Mouse (Mus musculus) heart, embryonic 11.5 days (tissue): ENCODE data around the gene Synj2bp. TPM values are rescaled to one million over a fixed set of nuclear protein-coding genes. Genes with fewer than 3 reads are reported as not detected.
"Not testable (repeated sequence)": the region's sequence is repeated elsewhere in the genome, so short reads cannot be mapped to it uniquely, and the experiment has no call there.

ENCODE experiments used
- ATAC-seq: fragments of 200-750 bp; cut with Nextera tagmentation; replicated peaks from 2 replicates; pipeline ENCODE4 v1.8.0; 2017; ENCODE audit warnings: moderate library complexity; ENCODE audit not compliant: insufficient number of reproducible peaks, low FRiP score, low TSS enrichment
- H3K27ac ChIP-seq: fragments of 300-500 bp; sonication (generic); 2 replicates; pipeline ENCODE4 v1.5.1; 2014; ENCODE audit warnings: mild to moderate bottlenecking, low read depth, low read length
- H3K27me3 ChIP-seq: fragments of 300-500 bp; sonication (generic); 2 replicates; pipeline ENCODE4 v1.6.1; 2014; ENCODE audit warnings: mild to moderate bottlenecking, low read length, mixed read lengths; ENCODE audit not compliant: control insufficient read depth, insufficient read depth
- H3K36me3 ChIP-seq: fragments of 300-500 bp; sonication (generic); 2 replicates; pipeline ENCODE4 v1.6.1; 2014; ENCODE audit warnings: mild to moderate bottlenecking, low read length, moderate library complexity, mixed read lengths; ENCODE audit not compliant: control insufficient read depth, insufficient read depth
- H3K4me1 ChIP-seq: fragments of 300-500 bp; sonication (generic); 2 replicates; pipeline ENCODE4 v1.6.1; 2014; ENCODE audit warnings: low read length; ENCODE audit not compliant: control insufficient read depth, insufficient read depth
- H3K4me2 ChIP-seq: fragments of 300-500 bp; sonication (generic); 2 replicates; pipeline ENCODE4 v1.6.1; 2014; ENCODE audit warnings: mild to moderate bottlenecking, moderate library complexity
- H3K4me3 ChIP-seq: fragments of 300-500 bp; sonication (generic); 2 replicates; pipeline ENCODE4 v1.5.1; 2014; ENCODE audit warnings: low read depth, low read length
- H3K9ac ChIP-seq: fragments of 300-500 bp; sonication (generic); 2 replicates; pipeline ENCODE4 v1.6.1; 2014; ENCODE audit warnings: mild to moderate bottlenecking, low read depth, low read length, moderate library complexity
- H3K9me3 ChIP-seq: fragments of 300-500 bp; sonication (generic); replicated peaks from 2 replicates; pipeline ENCODE4 v1.6.1; 2016; ENCODE audit warnings: low read length; ENCODE audit not compliant: control insufficient read depth
- WGBS: fragments of 180-500 bp; shearing (Covaris S2); extraction: QIAGEN DNeasy Blood & Tissue Kit; methylation state at CpG from one replicate; pipeline ENCODE4 v1.1.7; 2014; ENCODE audit not compliant: insufficient replicate concordance; 5-methylcytosine and 5-hydroxymethylcytosine counted together
- polyA plus RNA-seq: library from polyadenylated mRNA; unstranded; fragments of >200 nt; fragmentation: Nextera tagmentation; extraction: Ambion mirVana; gene quantifications from 2 replicates; pipeline ENCODE4 v1.2.1, GENCODE M21; 2014

Gene Synj2bp
- polyA plus RNA-seq, 1 experiment from 2014 or later, result 40.0 TPM

- Histone ChIP-seq H3K4me1 (no peaks in the 10 kb centered on the region), H3K27me3 (no peaks in the 10 kb centered on the region), H3K4me3 (no peak overlapping the region), H3K4me2 (no peak overlapping the region), H3K9ac (no peak overlapping the region), H3K27ac (no peak overlapping the region), H3K9me3 (no peaks in the 10 kb centered on the region), H3K36me3 (no peaks in the 10 kb centered on the region)
- no peak for ATAC-seq
- WGBS, result 94% methylated on average over 5 of the region's 5 CpGs
Measured at GRCm38 (mm10) chr12:81490491-81490890, 42.2 kb downstream of the Synj2bp start.

- Histone ChIP-seq H3K4me2 (peak overlapping the region; percentile 57), H3K9me3 (no peaks in the 10 kb centered on the region), H3K27ac (no peak overlapping the region; the same call in 1 of the 2 replicates), H3K4me3 (peak overlapping the region; percentile 63), H3K27me3 (no peaks in the 10 kb centered on the region), H3K4me1 (no peaks in the 10 kb centered on the region), H3K9ac (no peak overlapping the region), H3K36me3 (no peaks in the 10 kb centered on the region)
- 40% methylated on average over 6 of the region's 6 CpGs for WGBS
- ATAC-seq, result no peak
Measured at GRCm38 (mm10) chr12:81485311-81485710, 47.4 kb downstream of the Synj2bp start.

GRCm38 (mm10) chr12:81484727-81485191 is 48.0 kb downstream of the Synj2bp start, which contains the start of gene Cox16:
TSS of gene Cox16 (minus strand) at chr12:81485127.
- Histone ChIP-seq H3K4me3 (peak within 1 kb of the TSS; percentile 63), H3K4me1 (no peaks in the 10 kb centered on the region), H3K27me3 (no peaks in the 10 kb centered on the region), H3K9me3 (no peaks in the 10 kb centered on the region), H3K9ac (peak within 1 kb of the TSS; percentile 72), H3K36me3 (no peaks in the 10 kb centered on the region), H3K4me2 (peak within 1 kb of the TSS; percentile 57), H3K27ac (peak within 1 kb of the TSS; percentile 88)
- ATAC-seq, result peak; percentile 93
- 0% methylated on average over 31 of the region's 31 CpGs for WGBS

- WGBS, result 2% methylated on average over 7 of the region's 7 CpGs
- Histone ChIP-seq H3K27me3 (no peaks in the 10 kb centered on the region), H3K9ac (peak overlapping the region; percentile 72), H3K36me3 (no peaks in the 10 kb centered on the region), H3K4me2 (peak overlapping the region; percentile 57), H3K27ac (peak overlapping the region; percentile 88), H3K4me3 (peak overlapping the region; percentile 63), H3K4me1 (no peaks in the 10 kb centered on the region), H3K9me3 (no peaks in the 10 kb centered on the region)
- no peak for ATAC-seq
Measured at GRCm38 (mm10) chr12:81484212-81484611, 48.5 kb downstream of the Synj2bp start.

GRCm38 (mm10) chr12:81483656-81484055 is 49.1 kb downstream of the Synj2bp start:
- H3K9me3 ChIP-seq, result no peaks in the 10 kb centered on the region
- WGBS, result 29% methylated on average over 17 of the region's 17 CpGs
- peak overlapping the region; percentile 63 for H3K4me3 ChIP-seq
- H3K27ac ChIP-seq, result no peak overlapping the region
- no peaks in the 10 kb centered on the region for H3K4me1 ChIP-seq
- H3K4me2 ChIP-seq, result peak overlapping the region; percentile 57
- ATAC-seq, result 0 out of 2 replicates have a peak, but pooled peaks have one; percentile 52
- no peaks in the 10 kb centered on the region for H3K36me3 ChIP-seq
- H3K9ac ChIP-seq, result no peak overlapping the region
- H3K27me3 ChIP-seq, result no peaks in the 10 kb centered on the region

- not testable (repeated sequence) for H3K4me1 ChIP-seq, H3K9me3 ChIP-seq, H3K27ac ChIP-seq, H3K4me3 ChIP-seq, H3K36me3 ChIP-seq, ATAC-seq, H3K4me2 ChIP-seq, H3K9ac ChIP-seq, H3K27me3 ChIP-seq
- WGBS, result 91% methylated on average over 7 of the region's 7 CpGs
Measured at GRCm38 (mm10) chr12:81459051-81459450, 73.7 kb downstream of the Synj2bp start.

Other genes with a start within 250 kb of the Synj2bp start
- 0.16 and 0.42 TPM in 2 replicates for gene Slc8a3, start 199.7 kb downstream of the Synj2bp start, polyA plus RNA-seq
- 0.15 and 0.36 TPM in 2 replicates for gene Gm4787, start 153.4 kb downstream of the Synj2bp start, polyA plus RNA-seq
- 0.66 and 0.96 TPM in 2 replicates for gene Adam4, start 111.0 kb downstream of the Synj2bp start, polyA plus RNA-seq
- 93.4 and 109 TPM in 2 replicates for gene Cox16, start 47.8 kb downstream of the Synj2bp start, polyA plus RNA-seq
- gene Gm20498, start within 50 bp of the Synj2bp start, polyA plus RNA-seq, result 32.9 and 36.3 TPM in 2 replicates
- 0.27 and 0.31 TPM in 2 replicates for gene Adam21, start 35.6 kb upstream of the Synj2bp start, polyA plus RNA-seq
- 70.7 and 76.5 TPM in 2 replicates for gene Med6, start 62.1 kb upstream of the Synj2bp start, polyA plus RNA-seq
- gene Ttc9, start 98.3 kb upstream of the Synj2bp start, polyA plus RNA-seq, result 0.77 and 1.2 TPM in 2 replicates
- gene Map3k9, start 248.3 kb upstream of the Synj2bp start, polyA plus RNA-seq, result 0.04 and 0.52 TPM in 2 replicates